Mouse (Mus musculus): ENCODE data around the gene Khdrbs1. TPM values are rescaled to one million over a fixed set of nuclear protein-coding genes. Genes with fewer than 3 reads are reported as not detected.
A peak's percentile ranks its signal among the peaks of the same experiment; 100 is the strongest.

Khdrbs1 gene
- 175 and 187 TPM in 2 replicates for polyA plus RNA-seq (2015; fragmentation: Nextera tagmentation; extraction: Ambion mirVana)

DNA sequence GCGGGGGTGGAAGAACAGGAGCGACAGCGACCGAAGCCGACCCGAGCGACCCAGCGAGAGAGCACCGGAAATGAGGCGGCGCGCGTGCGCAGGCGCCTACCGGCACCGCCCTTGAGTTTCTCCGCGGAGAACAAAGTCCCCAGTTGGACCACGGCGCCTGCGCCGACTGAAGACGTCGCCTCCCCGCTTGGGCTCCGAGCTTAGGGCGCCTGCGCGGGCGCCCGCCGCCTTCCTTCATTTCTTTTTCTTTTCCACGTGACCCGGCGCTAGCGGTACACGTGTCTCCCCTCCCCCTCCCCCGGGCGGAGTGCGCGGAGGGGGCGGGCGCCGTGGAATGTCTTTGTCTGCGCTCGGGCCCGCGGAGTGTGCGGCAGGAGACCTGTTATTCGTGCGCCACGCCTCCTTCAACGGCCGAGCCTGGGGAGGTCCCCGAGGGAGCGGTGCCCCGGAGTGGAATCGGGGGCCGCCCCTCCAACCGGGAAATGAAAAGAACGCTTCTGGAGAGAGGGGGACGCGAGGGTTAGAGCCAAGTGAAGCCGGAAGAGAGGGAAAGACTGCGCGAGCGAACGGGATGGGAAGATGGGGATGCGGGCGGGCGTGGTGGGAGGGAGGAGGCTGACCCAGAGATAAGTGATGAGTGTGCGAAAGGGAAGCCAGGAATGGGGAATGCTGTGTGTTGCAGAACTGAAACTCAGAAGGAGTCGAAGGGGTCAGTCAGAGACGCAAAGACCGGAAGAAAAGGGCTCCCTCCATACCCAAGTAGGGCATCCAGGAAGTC, at the start of gene Khdrbs1:
Khdrbs1 (minus strand) TSS at position 72 of the 778 bp plus-strand sequence.
- peak within 1 kb of the TSS; percentile 67 for H3K4me2 ChIP-seq (replicated peaks)
- under 1% methylated on average over 71 of the region's 76 CpGs for WGBS
- H3K4me1 ChIP-seq, result peaks cover 35% of the 10 kb centered on the region
- peak; percentile 95 for ATAC-seq (replicated peaks)
- H3K27ac ChIP-seq (replicated peaks), result peak within 1 kb of the TSS; percentile 100
- no peaks in the 10 kb centered on the region for H3K9me3 ChIP-seq
- H3K4me3 ChIP-seq, result peak within 1 kb of the TSS; percentile 87
- H3K27me3 ChIP-seq, result no peaks in the 10 kb centered on the region
- peak within 1 kb of the TSS; percentile 96 for H3K9ac ChIP-seq (replicated peaks)
- no peaks in the 10 kb centered on the region for H3K36me3 ChIP-seq

DNA sequence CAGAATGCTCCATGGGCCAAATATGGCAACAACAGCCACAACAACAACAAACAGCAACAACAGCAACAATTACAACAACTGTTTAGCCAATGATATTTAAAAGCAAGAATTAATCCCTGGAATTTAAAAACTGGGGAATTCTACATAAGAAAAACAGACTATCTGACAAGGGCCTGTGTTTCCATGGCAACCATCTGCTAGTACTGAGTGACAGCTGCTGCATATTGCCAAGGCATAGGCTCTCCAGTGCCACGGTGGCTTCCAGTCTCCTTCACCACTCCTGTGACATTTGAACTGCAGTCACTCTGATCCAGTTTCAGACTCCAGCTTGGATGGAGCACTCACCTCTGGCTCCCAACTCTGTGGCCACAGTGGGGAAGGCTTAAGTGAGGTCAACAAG, 49.3 kb upstream of the Khdrbs1 start:
- no peaks in the 10 kb centered on the region for H3K27me3 ChIP-seq
- H3K4me3 ChIP-seq, result no peak overlapping the region
- no peaks in the 10 kb centered on the region for H3K36me3 ChIP-seq
- H3K9ac ChIP-seq (replicated peaks), result no peak overlapping the region
- 3% methylated on average over 1 of the region's 1 CpGs for WGBS
- H3K27ac ChIP-seq (replicated peaks), result peak overlapping the region; percentile 73
- ATAC-seq (replicated peaks), result peak; percentile 76
- no peaks in the 10 kb centered on the region for H3K9me3 ChIP-seq
- H3K4me2 ChIP-seq (replicated peaks), result 0 out of 2 replicates have a peak overlapping the region, but pooled peaks have one; percentile 6
- H3K4me1 ChIP-seq, result peaks cover 26% of the 10 kb centered on the region

GRCm38 (mm10) chr4:129790475-129790874, 48.4 kb upstream of the Khdrbs1 start:
- H3K4me1 ChIP-seq, result peaks cover 22% of the 10 kb centered on the region
- no peak overlapping the region for H3K4me2 ChIP-seq (replicated peaks)
- no peaks in the 10 kb centered on the region for H3K36me3 ChIP-seq
- no peak for ATAC-seq (replicated peaks)
- no peak overlapping the region for H3K27ac ChIP-seq (replicated peaks)
- H3K27me3 ChIP-seq, result no peaks in the 10 kb centered on the region
- H3K9ac ChIP-seq (replicated peaks), result no peak overlapping the region
- 58% methylated on average over 3 of the region's 3 CpGs for WGBS
- H3K9me3 ChIP-seq, result no peaks in the 10 kb centered on the region
- no peak overlapping the region for H3K4me3 ChIP-seq

DNA sequence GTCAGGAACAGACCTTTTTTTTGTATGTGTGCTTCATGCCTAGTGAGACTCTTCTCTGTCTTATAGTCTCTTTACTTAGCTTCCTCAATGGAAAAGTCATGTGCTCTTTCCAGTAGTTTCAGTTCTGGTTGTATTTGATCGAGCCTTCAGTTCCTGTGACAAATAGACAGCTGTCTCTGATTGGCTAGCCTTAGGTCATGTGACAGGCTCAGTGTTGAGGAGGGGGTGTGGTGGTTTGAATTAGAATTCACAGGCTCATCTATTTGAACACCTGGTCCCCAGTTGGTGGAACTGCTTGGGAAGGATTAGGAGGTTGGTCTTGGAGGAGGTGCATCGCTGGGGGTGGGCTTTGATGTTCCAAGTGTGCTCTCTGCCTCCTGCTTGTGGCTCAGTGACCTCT, 47.5 kb upstream of the Khdrbs1 start:
- no peak overlapping the region for H3K4me2 ChIP-seq (replicated peaks)
- H3K4me1 ChIP-seq, result peaks cover 13% of the 10 kb centered on the region
- no peaks in the 10 kb centered on the region for H3K9me3 ChIP-seq
- H3K4me3 ChIP-seq, result no peak overlapping the region
- H3K27ac ChIP-seq (replicated peaks), result no peak overlapping the region
- WGBS, result 100% methylated on average over 2 of the region's 2 CpGs
- H3K36me3 ChIP-seq, result no peaks in the 10 kb centered on the region
- no peak overlapping the region for H3K9ac ChIP-seq (replicated peaks)
- no peak for ATAC-seq (replicated peaks)
- H3K27me3 ChIP-seq, result no peaks in the 10 kb centered on the region

DNA sequence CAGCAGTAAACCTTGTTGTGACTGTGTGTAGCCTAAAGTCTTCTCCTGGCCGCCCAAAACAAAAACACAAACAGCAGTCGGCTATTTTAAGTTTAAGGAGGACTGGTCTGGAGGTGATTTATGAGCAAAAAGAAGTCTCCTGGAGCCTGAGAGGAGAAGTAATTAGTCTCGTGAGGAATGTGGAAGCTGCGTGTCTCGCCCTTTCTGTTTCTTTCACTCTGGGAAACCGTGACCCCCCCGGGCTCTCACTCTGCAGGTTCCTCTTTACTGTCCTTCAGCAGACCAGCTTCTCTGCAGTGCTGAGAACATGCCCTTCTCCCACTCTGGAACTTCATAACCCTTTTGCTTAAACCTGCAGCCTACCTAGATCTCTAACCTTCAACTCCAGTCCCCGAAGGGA, 46.6 kb upstream of the Khdrbs1 start:
- no peaks in the 10 kb centered on the region for H3K36me3 ChIP-seq
- H3K27ac ChIP-seq (replicated peaks), result no peak overlapping the region
- no peaks in the 10 kb centered on the region for H3K9me3 ChIP-seq
- ATAC-seq (replicated peaks), result no peak
- no peaks in the 10 kb centered on the region for H3K27me3 ChIP-seq
- no peak overlapping the region for H3K4me2 ChIP-seq (replicated peaks)
- H3K4me3 ChIP-seq, result no peak overlapping the region
- WGBS, result 76% methylated on average over 8 of the region's 8 CpGs
- H3K9ac ChIP-seq (replicated peaks), result no peak overlapping the region
- H3K4me1 ChIP-seq, result peaks cover 13% of the 10 kb centered on the region

GRCm38 (mm10) chr4:129785178-129785577, 43.1 kb upstream of the Khdrbs1 start:
- Histone ChIP-seq H3K4me3 (no peak overlapping the region), H3K27me3 (no peaks in the 10 kb centered on the region), H3K9ac (replicated peaks) (no peak overlapping the region), H3K4me1 (peaks cover 23% of the 10 kb centered on the region), H3K27ac (replicated peaks) (no peak overlapping the region), H3K9me3 (no peaks in the 10 kb centered on the region), H3K36me3 (no peaks in the 10 kb centered on the region), H3K4me2 (replicated peaks) (no peak overlapping the region)
- WGBS, result 2% methylated on average over 4 of the region's 4 CpGs
- 0 out of 2 replicates have a peak, but pooled peaks have one; percentile 26 for ATAC-seq (replicated peaks)

- no peaks in the 10 kb centered on the region for H3K9me3 ChIP-seq
- peaks cover 23% of the 10 kb centered on the region for H3K4me1 ChIP-seq
- H3K27ac ChIP-seq (replicated peaks), result peak overlapping the region; percentile 9; the same call in 1 of the 2 replicates
- ATAC-seq (replicated peaks), result no peak
- no peak overlapping the region for H3K4me2 ChIP-seq (replicated peaks)
- H3K36me3 ChIP-seq, result no peaks in the 10 kb centered on the region
- H3K4me3 ChIP-seq, result no peak overlapping the region
- no peak overlapping the region for H3K9ac ChIP-seq (replicated peaks)
- H3K27me3 ChIP-seq, result no peaks in the 10 kb centered on the region
- 81% methylated on average over 5 of the region's 5 CpGs for WGBS
Measured at GRCm38 (mm10) chr4:129783506-129783905, 41.4 kb upstream of the Khdrbs1 start.

DNA sequence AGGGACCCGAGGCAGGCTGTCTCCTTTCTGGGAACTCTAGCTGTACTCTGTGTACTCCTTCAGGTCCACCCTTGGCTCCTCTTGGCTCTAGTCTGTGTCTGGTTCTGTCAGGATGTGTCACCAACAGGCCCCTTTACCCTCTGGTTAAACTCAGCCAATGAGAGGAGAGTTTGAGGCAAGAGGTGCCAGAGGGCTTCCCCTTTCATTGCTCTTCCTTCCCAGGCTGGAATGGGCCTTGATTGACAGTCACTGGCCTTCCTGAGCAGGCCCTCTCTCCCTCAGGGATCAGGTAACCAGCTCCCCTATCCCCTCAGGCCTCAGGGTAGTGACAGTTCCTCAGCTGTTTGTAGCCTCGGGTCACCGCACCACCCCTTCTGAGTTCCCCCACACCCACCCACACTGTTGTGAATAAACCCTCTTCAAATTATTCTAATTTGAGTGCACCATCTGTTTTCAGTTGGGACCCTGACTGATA, 40.8 kb upstream of the Khdrbs1 start:
- H3K27ac ChIP-seq (replicated peaks), result peak overlapping the region; percentile 21; the same call in 1 of the 2 replicates
- 30% methylated on average over 3 of the region's 3 CpGs for WGBS
- peaks cover 23% of the 10 kb centered on the region for H3K4me1 ChIP-seq
- no peaks in the 10 kb centered on the region for H3K9me3 ChIP-seq
- no peak overlapping the region for H3K4me2 ChIP-seq (replicated peaks)
- H3K9ac ChIP-seq (replicated peaks), result no peak overlapping the region
- H3K36me3 ChIP-seq, result no peaks in the 10 kb centered on the region
- H3K27me3 ChIP-seq, result no peaks in the 10 kb centered on the region
- peak; percentile 61 for ATAC-seq (replicated peaks)
- no peak overlapping the region for H3K4me3 ChIP-seq

GRCm38 (mm10) chr4:129781881-129782675, 40.0 kb upstream of the Khdrbs1 start:
- 0 out of 2 replicates have a peak, but pooled peaks have one; percentile 32 for ATAC-seq (replicated peaks)
- peaks cover 23% of the 10 kb centered on the region for H3K4me1 ChIP-seq
- no peaks in the 10 kb centered on the region for H3K9me3 ChIP-seq
- no peaks in the 10 kb centered on the region for H3K27me3 ChIP-seq
- 0 out of 2 replicates have a peak overlapping the region, but pooled peaks have one; percentile 21 for H3K27ac ChIP-seq (replicated peaks)
- H3K36me3 ChIP-seq, result no peaks in the 10 kb centered on the region
- H3K4me3 ChIP-seq, result no peak overlapping the region
- H3K9ac ChIP-seq (replicated peaks), result no peak overlapping the region
- H3K4me2 ChIP-seq (replicated peaks), result no peak overlapping the region
- WGBS, result 8% methylated on average over 4 of the region's 4 CpGs

DNA sequence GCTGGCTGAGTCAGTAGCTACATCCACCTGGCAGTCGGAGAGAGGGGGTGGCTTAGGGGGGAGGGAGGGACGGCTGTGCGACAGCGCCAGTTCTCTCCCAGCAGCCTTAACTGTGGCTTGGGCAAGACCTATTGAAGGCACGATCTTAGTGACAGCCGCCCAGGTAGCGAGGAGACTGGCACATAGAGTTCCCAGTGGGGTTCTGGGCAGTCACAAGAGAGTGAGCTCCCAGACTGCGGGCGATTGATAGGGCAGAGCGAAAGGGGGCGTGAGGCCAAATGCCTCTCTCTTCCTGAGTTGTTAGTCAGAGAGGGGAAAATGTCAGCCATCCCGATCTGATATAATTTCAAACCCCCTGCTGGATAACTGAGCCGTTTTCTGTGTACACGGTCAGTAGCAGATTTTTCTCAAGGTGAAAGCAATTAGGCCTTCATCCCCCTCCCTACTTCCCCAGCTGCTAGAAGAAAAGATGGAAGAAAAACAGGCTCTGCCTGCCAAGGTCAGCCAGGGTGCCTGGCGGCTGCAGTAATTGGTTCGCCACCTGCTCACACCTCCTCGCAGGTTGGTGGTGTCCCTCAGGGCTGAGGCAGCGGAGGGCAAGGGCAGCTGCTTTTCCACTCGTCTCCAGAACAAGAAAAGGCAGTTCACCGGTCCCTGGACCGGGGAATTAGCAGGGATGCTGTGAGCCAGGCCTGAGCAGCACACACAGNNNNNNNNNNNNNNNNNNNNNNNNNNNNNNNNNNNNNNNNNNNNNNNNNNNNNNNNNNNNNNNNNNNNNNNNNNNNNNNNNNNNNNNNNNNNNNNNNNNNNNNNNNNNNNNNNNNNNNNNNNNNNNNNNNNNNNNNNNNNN, 29.8 kb upstream of the Khdrbs1 start:
- Histone ChIP-seq H3K4me1 (peaks cover 36% of the 10 kb centered on the region), H3K27me3 (no peaks in the 10 kb centered on the region), H3K36me3 (no peaks in the 10 kb centered on the region), H3K4me2 (replicated peaks) (peak overlapping the region; percentile 34), H3K9me3 (no peaks in the 10 kb centered on the region), H3K4me3 (0 out of 2 replicates have a peak overlapping the region, but pooled peaks have one; percentile 2), H3K9ac (replicated peaks) (0 out of 2 replicates have a peak overlapping the region, but pooled peaks have one; percentile 24), H3K27ac (replicated peaks) (peak overlapping the region; percentile 4; the same call in 1 of the 2 replicates)
- peak; percentile 35; the same call in 1 of the 2 replicates for ATAC-seq (replicated peaks)
- WGBS, result 2% methylated on average over 21 of the region's 21 CpGs

DNA sequence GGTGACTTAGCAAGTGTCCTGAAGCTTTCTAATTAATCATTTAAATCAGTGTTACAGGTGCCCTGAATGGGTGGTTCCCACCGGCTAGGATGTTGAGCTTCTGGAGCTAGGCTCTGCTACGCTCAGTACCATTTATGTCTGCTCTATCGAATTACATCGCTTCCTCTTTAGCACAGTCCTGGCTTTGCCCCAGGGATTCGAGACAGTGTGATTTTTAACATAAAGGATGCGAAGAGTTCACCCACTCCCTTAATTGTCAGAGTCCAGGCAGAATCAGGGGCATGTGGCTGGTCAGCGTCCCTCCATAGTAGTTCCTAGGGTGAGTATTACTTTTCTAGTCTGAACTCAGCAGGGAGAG, 29.2 kb upstream of the Khdrbs1 start:
- peak; percentile 26; the same call in 1 of the 2 replicates for ATAC-seq (replicated peaks)
- Histone ChIP-seq H3K9me3 (no peaks in the 10 kb centered on the region), H3K9ac (replicated peaks) (0 out of 2 replicates have a peak overlapping the region, but pooled peaks have one; percentile 24), H3K36me3 (no peaks in the 10 kb centered on the region), H3K4me1 (peaks cover 36% of the 10 kb centered on the region), H3K4me3 (no peak overlapping the region), H3K27ac (replicated peaks) (0 out of 2 replicates have a peak overlapping the region, but pooled peaks have one; percentile 4), H3K4me2 (replicated peaks) (peak overlapping the region; percentile 34), H3K27me3 (no peaks in the 10 kb centered on the region)
- WGBS, result 16% methylated on average over 7 of the region's 7 CpGs

Data from forebrain, embryonic 15.5 days (tissue).